Mouse (Mus musculus) hindbrain, embryonic 13.5 days (tissue): Measurements from ENCODE around the gene Cldn20. TPM values are rescaled to one million over a fixed set of nuclear protein-coding genes. Genes with fewer than 3 reads are reported as not detected.

Source experiments
- ATAC-seq: fragments of 200-750 bp; cut with Nextera tagmentation; 2 replicates; pipeline ENCODE4 v1.8.0; 2017; ENCODE audit warnings: moderate TSS enrichment; ENCODE audit not compliant: low FRiP score
- H3K27ac ChIP-seq: fragments of 300-500 bp; sonication (generic); 2 replicates; pipeline ENCODE4 v1.5.1; 2015; ENCODE audit warnings: inconsistent platforms, mild to moderate bottlenecking, moderate library complexity
- H3K27me3 ChIP-seq: fragments of 300-500 bp; sonication (generic); 2 replicates; pipeline ENCODE4 v1.6.1; 2015; ENCODE audit warnings: mild to moderate bottlenecking, inconsistent platforms
- H3K36me3 ChIP-seq: fragments of 300-500 bp; sonication (generic); 2 replicates; pipeline ENCODE4 v1.6.1; 2015; ENCODE audit warnings: mild to moderate bottlenecking, inconsistent platforms
- H3K4me1 ChIP-seq: fragments of 300-500 bp; sonication (generic); replicated peaks from 2 replicates; pipeline ENCODE4 v1.6.1; 2015; ENCODE audit warnings: inconsistent platforms
- H3K4me2 ChIP-seq: fragments of 300-500 bp; sonication (generic); 2 replicates; pipeline ENCODE4 v1.6.1; 2015; ENCODE audit warnings: inconsistent platforms, mild to moderate bottlenecking, moderate library complexity
- H3K4me3 ChIP-seq: fragments of 300-500 bp; sonication (generic); 2 replicates; pipeline ENCODE4 v1.5.1; 2015; ENCODE audit warnings: mild to moderate bottlenecking, inconsistent platforms
- H3K9ac ChIP-seq: fragments of 300-500 bp; sonication (generic); 2 replicates; pipeline ENCODE4 v1.6.1; 2015; ENCODE audit warnings: mild to moderate bottlenecking, inconsistent platforms
- H3K9me3 ChIP-seq: fragments of 300-500 bp; sonication (generic); 2 replicates; pipeline ENCODE4 v1.6.1; 2016; ENCODE audit warnings: inconsistent platforms
- WGBS: fragments of 180-500 bp; shearing (Covaris S2); methylation state at CpG from one replicate; pipeline ENCODE4 v1.1.7; 2015; 5-methylcytosine and 5-hydroxymethylcytosine counted together
- polyA plus RNA-seq: library from polyadenylated mRNA; unstranded; fragments of >200 nt; fragmentation: Nextera tagmentation; extraction: Ambion mirVana; gene quantifications from 2 replicates; pipeline ENCODE4 v1.2.1, GENCODE M21; 2015

The Cldn20 gene
- polyA plus RNA-seq: 0.27 and 0.53 TPM in 2 replicates

DNA sequence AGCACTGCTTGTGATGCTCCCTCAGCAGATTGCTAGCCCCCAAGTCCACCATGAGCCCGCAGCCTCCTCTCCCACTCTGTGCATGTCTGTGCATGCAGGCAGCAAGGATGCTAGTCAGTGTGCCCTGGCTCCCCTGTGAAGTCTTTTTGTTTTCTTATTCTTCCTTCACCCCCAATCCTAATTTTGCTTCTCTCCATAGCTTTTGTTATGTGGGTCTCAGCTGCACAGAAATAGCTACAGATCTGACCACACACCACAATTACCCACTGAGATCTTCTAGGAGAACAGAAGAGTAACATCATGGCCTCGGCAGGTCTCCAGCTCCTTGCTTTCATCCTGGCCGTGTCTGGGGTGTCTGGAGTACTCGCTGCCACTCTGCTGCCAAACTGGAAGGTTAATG is at the start of gene Cldn20:
TSS of gene Cldn20 (plus strand) at position 301 of the 400 bp plus-strand sequence.
- H3K36me3 ChIP-seq: no peaks in the 10 kb centered on the region
- H3K9ac ChIP-seq: no peak within 1 kb of the TSS
- H3K27me3 ChIP-seq: no peaks in the 10 kb centered on the region
- H3K4me1 ChIP-seq: peaks cover 4% of the 10 kb centered on the region; the same call in 1 of the 2 replicates
- WGBS: 91% methylated on average over 4 of the region's 4 CpGs
- H3K27ac ChIP-seq: no peak within 1 kb of the TSS
- H3K4me2 ChIP-seq: no peak within 1 kb of the TSS
- ATAC-seq: no peak
- no peaks in the 10 kb centered on the region for H3K9me3 ChIP-seq
- no peak within 1 kb of the TSS for H3K4me3 ChIP-seq

DNA sequence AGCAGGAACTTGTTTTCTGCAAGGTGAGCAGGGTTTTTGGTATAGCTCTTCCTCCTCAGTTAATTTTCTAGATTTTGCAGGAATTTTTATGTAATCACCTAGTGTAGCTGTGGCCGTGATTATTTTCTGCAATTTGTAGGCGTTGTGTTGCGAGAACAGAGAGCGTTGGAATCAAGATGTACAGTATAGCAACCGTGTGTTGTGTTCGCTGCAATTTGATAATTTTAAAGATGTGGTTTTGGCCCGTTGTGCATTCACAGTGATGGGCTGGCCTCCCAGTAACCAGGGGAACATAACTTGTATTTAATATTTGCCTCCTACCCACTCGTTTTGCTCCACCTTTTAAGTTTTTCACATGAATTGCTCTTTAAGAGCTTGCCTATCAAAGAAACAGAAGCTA is 49.3 kb upstream of the Cldn20 start:
- H3K4me2 ChIP-seq: no peak overlapping the region
- WGBS: 90% methylated on average over 8 of the region's 8 CpGs
- H3K4me3 ChIP-seq: no peak overlapping the region
- H3K27ac ChIP-seq: no peak overlapping the region
- H3K27me3 ChIP-seq: no peaks in the 10 kb centered on the region
- H3K36me3 ChIP-seq: no peaks in the 10 kb centered on the region
- H3K4me1 ChIP-seq: no peaks in the 10 kb centered on the region
- H3K9ac ChIP-seq: no peak overlapping the region
- H3K9me3 ChIP-seq: no peaks in the 10 kb centered on the region
- no peak for ATAC-seq

DNA sequence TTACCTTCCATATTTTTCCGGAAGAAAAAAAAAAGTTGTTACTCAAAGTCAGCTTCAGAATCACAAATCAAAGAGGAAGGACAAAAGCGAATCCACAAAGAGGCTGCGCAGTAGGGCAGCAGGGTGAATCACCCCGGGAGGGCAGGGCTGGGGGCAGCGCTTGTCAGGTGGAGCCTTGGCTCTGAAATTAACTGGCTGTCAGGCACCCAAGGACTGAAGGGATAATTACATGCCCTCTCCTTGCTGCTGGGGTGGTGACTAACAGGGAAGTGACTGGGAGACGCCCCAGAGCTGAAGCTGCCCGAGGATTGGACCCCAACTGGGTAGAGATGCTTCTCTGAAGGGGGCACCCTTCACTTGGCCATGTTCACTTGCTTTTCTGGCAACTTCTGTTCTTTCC is 46.5 kb upstream of the Cldn20 start:
- H3K27me3 ChIP-seq: no peaks in the 10 kb centered on the region
- no peak overlapping the region for H3K27ac ChIP-seq
- no peaks in the 10 kb centered on the region for H3K4me1 ChIP-seq
- WGBS: 77% methylated on average over 7 of the region's 7 CpGs
- no peak overlapping the region for H3K4me3 ChIP-seq
- H3K9me3 ChIP-seq: no peaks in the 10 kb centered on the region
- no peak overlapping the region for H3K4me2 ChIP-seq
- no peak overlapping the region for H3K9ac ChIP-seq
- no peaks in the 10 kb centered on the region for H3K36me3 ChIP-seq
- ATAC-seq: no peak

DNA sequence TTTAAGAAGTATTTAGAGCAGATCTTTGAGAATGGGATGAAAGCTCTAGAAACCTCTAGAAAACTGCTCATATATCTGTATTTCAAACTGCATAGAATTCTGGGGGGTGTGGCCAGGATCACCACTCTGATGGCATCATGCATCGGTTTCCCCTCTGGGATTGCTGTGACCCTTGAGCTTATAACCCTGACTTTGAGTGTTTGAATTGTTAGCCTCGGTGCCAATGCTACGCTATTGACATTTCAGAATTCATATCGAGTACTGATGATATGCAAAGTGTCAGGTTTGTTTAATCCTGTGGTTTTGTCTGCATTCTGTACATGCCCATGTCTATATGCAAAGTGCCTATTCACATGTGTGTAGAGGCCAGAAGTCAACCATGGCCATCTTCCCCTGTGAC is 45.1 kb upstream of the Cldn20 start:
- Histone ChIP-seq H3K36me3 (no peaks in the 10 kb centered on the region), H3K9ac (no peak overlapping the region), H3K4me2 (no peak overlapping the region), H3K27me3 (no peaks in the 10 kb centered on the region), H3K27ac (no peak overlapping the region), H3K9me3 (no peaks in the 10 kb centered on the region), H3K4me1 (no peaks in the 10 kb centered on the region), H3K4me3 (no peak overlapping the region)
- WGBS: 97% methylated on average over 4 of the region's 4 CpGs
- no peak for ATAC-seq

DNA sequence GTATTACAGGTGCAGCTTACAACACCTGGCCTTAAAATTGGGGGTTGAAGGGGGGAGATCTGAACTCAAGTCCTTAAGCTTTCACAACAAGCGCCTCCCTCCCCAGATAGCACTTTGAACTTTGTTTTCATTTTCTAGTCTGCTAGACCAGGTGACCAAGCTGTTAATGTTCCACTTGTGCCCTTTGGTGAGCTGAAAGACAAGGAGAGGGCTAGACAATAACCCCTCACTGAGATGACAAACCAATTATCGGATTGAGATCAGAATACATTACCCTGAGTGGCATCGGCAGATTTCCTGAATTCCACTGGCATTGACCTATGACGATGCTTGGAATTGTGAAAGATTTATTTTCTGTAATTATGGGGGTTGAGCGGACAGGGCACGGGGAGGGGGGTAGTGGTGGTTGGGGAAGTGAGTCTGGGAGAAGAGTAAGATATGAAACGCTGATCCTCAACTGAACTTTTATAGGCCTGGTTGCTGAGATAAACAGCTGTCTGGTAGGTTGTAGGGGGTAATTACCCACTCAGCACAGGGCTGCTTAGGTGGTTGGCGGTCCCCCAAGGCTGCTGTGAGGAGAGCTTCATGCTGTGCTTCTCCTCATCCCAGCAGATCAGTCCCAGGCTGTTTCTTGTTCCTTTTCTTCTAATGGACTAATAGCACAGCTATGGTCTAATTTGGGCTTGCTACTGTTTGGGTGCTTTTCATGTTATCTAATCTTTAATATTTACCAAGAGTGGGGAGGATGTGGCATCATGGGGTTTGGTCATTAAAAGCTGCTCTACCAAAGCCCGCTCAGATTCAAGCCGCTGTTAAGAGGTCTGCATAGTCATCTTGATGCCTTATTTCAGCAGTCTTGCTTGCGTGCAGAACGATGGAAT is 44.4 kb upstream of the Cldn20 start:
- no peaks in the 10 kb centered on the region for H3K9me3 ChIP-seq

DNA sequence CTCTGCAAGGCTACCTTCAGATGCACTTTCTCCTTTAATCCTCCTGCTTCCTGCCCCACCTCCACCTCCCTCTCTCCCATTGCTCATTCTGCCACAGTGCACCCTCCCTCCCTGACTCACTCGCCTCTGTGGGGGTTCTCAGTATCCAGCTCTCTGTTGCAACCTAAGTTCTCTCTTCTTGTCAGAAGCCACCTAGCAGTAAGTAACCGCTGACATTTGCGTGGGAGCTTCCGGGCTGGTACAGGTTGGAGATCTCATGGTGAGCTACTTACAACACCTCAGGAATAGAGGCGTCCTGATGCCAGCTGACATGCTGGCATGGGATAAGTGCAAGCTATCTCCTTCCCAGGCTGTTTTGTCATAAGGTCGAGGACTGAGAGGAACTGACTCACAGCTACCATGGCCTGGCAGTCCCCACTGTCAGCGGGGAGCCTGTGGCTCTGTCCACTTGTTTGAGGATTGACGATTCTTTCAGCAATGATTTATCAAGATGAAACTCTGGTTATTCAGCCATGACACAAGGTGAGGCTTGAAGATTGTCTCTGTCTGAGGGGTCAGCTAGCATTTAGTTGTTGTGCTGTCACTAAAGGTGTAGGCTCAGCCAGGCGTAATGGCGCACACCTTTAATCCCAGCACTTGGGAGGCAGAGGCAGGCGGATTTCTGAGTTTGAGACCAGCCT is 42.0 kb upstream of the Cldn20 start:
- 79% methylated on average over 11 of the region's 11 CpGs for WGBS
- H3K27ac ChIP-seq: no peak overlapping the region
- H3K4me3 ChIP-seq: no peak overlapping the region
- no peaks in the 10 kb centered on the region for H3K4me1 ChIP-seq
- H3K4me2 ChIP-seq: no peak overlapping the region
- H3K9ac ChIP-seq: no peak overlapping the region
- no peaks in the 10 kb centered on the region for H3K27me3 ChIP-seq
- H3K9me3 ChIP-seq: no peaks in the 10 kb centered on the region
- ATAC-seq: no peak
- no peaks in the 10 kb centered on the region for H3K36me3 ChIP-seq

More for the DNA sequence above, 44.4 kb upstream of the Cldn20 start:
- Histone ChIP-seq H3K36me3 (no peaks in the 10 kb centered on the region), H3K9ac (no peak overlapping the region), H3K4me3 (no peak overlapping the region), H3K27me3 (no peaks in the 10 kb centered on the region), H3K27ac (no peak overlapping the region), H3K4me1 (no peaks in the 10 kb centered on the region), H3K4me2 (no peak overlapping the region)
- 82% methylated on average over 12 of the region's 12 CpGs for WGBS
- no peak for ATAC-seq

DNA sequence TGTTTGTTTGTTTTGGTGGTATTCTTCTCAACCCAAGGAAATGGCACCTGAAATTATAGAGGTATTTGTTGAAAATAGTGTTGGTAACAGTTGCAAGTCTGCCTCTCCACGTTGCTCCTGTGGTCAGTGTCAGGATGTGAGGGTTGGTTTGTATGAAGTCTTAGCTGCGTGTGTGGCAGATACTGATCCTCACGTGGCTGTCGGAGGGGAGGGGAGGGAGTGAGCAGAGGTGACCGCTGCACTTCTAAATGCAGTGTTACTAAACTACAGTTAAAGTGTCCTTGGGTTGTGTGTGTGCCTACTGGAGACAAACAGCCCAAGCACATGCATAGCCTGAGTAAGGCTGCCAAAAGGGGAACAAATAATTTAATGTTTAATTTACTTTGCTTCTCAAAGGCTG is 41.3 kb upstream of the Cldn20 start:
- H3K4me2 ChIP-seq: no peak overlapping the region
- no peaks in the 10 kb centered on the region for H3K27me3 ChIP-seq
- H3K4me3 ChIP-seq: no peak overlapping the region
- 74% methylated on average over 5 of the region's 5 CpGs for WGBS
- no peaks in the 10 kb centered on the region for H3K4me1 ChIP-seq
- H3K9me3 ChIP-seq: no peaks in the 10 kb centered on the region
- H3K27ac ChIP-seq: no peak overlapping the region
- ATAC-seq: no peak
- no peak overlapping the region for H3K9ac ChIP-seq
- H3K36me3 ChIP-seq: no peaks in the 10 kb centered on the region

DNA sequence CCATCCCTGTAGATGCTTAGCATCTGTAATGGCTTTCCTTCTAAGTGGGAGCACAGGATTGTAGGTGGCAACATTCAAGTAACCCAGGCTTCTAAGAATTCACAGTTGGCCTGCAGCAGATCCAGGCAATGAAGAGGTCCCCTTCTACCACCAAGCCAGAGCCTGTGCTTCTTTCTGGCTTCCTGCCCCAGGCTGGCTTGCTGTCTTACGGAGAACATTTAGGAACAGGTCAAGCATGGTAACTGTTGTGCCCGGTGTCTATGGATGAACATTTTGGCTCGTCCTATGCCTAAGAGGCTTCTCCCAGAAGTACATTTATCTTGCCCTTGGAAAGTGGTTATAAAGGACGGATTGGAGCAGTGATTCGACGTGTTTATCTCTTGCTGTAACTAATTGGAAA is 40.7 kb upstream of the Cldn20 start:
- H3K27ac ChIP-seq: no peak overlapping the region
- H3K4me1 ChIP-seq: no peaks in the 10 kb centered on the region
- H3K4me3 ChIP-seq: no peak overlapping the region
- no peak overlapping the region for H3K4me2 ChIP-seq
- no peaks in the 10 kb centered on the region for H3K27me3 ChIP-seq
- 80% methylated on average over 6 of the region's 6 CpGs for WGBS
- H3K9me3 ChIP-seq: no peaks in the 10 kb centered on the region
- no peaks in the 10 kb centered on the region for H3K36me3 ChIP-seq
- no peak overlapping the region for H3K9ac ChIP-seq
- no peak for ATAC-seq

DNA sequence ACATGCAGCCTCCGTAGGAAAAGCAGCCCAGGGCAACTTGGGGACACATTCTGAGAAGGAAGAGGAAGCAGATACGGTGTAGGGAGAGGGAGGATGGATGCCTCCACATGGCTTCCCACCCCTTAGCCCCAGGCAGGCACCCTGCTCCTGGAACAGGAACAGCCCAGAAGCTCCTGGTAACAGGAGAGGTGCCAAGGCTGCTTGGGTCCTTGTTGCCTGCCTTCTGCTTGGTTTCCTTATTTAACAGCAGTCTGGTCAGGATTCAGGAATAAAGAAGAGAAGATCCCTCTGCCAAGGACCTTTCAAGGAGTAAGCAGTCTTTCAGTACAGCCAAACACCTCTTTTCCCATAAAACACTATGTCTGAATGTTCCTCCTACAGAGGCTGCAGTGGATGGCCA is 36.8 kb upstream of the Cldn20 start:
- Histone ChIP-seq H3K9me3 (no peaks in the 10 kb centered on the region), H3K27me3 (no peaks in the 10 kb centered on the region), H3K4me1 (no peaks in the 10 kb centered on the region), H3K27ac (no peak overlapping the region), H3K4me2 (no peak overlapping the region), H3K36me3 (no peaks in the 10 kb centered on the region), H3K4me3 (no peak overlapping the region), H3K9ac (no peak overlapping the region)
- ATAC-seq: no peak
- WGBS: 75% methylated on average over 2 of the region's 2 CpGs

DNA sequence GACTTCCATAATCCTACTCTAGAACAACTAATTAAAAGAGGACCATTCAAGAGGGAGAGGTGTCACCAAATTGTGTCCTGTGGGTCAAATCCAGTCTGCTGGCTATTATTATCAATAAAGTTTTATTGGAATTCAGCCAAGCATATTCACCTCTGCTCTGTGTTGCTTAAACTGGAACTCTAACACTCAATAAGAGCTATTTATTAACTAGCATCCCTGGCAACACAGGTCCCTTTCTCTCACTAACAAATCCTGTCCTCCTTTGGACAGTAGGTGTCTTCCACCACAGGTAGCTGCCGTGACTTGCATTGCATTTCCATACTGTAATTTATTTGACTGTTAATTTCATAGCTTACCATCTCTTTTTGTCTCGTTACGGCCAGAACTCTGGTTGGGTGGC is 36.3 kb upstream of the Cldn20 start:
- no peaks in the 10 kb centered on the region for H3K27me3 ChIP-seq
- no peak overlapping the region for H3K4me3 ChIP-seq
- H3K27ac ChIP-seq: no peak overlapping the region
- ATAC-seq: no peak
- H3K9me3 ChIP-seq: no peaks in the 10 kb centered on the region
- H3K36me3 ChIP-seq: no peaks in the 10 kb centered on the region
- no peak overlapping the region for H3K4me2 ChIP-seq
- no peaks in the 10 kb centered on the region for H3K4me1 ChIP-seq
- H3K9ac ChIP-seq: no peak overlapping the region
- WGBS: 94% methylated on average over 3 of the region's 3 CpGs

DNA sequence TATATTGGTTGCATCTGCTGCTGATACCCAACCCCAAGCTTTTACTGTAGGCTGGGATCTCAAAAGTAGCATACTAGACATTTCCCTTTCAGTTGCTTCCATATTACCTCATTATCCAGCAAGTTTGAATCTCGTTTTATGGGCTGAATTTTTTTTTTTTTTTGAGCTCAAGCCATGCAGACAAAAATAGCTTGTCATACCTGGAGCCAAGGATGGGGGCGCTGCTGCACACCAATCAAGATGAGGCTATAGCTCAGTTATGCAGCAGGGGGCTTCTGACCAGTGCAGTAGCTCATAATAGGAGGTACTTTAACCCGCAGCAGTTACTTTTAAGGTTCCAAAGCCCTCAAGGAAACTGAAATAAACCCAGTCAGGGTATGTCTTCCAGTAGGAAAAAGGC is 34.3 kb upstream of the Cldn20 start:
- no peak for ATAC-seq
- Histone ChIP-seq H3K27ac (no peak overlapping the region), H3K27me3 (no peaks in the 10 kb centered on the region), H3K36me3 (no peaks in the 10 kb centered on the region), H3K9me3 (no peaks in the 10 kb centered on the region), H3K9ac (no peak overlapping the region), H3K4me3 (no peak overlapping the region), H3K4me1 (no peaks in the 10 kb centered on the region), H3K4me2 (no peak overlapping the region)
- 22% methylated on average over 3 of the region's 3 CpGs for whole genome bisulfite sequencing

DNA sequence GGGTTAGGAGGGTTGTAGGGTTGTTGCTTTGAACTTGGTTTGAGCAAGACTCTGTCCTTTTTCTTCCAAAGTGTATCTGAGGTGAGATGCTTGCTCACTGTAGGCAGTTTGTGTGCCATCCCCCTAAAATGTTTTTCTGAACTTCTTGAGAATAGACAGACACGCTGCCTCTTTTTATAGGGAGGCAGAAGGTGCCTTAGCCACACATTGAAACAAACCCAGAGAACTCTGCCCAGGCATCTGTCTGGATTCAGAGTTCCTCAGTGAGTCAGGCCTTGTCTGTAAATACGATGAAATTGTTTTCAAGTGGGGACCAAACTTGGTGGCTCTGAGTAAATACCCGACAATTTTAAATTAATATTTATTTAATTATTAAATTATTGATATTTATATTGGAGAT is 33.8 kb upstream of the Cldn20 start:
- Histone ChIP-seq H3K4me2 (no peak overlapping the region), H3K9me3 (no peaks in the 10 kb centered on the region), H3K4me3 (no peak overlapping the region), H3K4me1 (no peaks in the 10 kb centered on the region), H3K27ac (no peak overlapping the region), H3K36me3 (no peaks in the 10 kb centered on the region), H3K27me3 (no peaks in the 10 kb centered on the region), H3K9ac (no peak overlapping the region)
- no peak for ATAC-seq
- WGBS: 95% methylated on average over 3 of the region's 3 CpGs

DNA sequence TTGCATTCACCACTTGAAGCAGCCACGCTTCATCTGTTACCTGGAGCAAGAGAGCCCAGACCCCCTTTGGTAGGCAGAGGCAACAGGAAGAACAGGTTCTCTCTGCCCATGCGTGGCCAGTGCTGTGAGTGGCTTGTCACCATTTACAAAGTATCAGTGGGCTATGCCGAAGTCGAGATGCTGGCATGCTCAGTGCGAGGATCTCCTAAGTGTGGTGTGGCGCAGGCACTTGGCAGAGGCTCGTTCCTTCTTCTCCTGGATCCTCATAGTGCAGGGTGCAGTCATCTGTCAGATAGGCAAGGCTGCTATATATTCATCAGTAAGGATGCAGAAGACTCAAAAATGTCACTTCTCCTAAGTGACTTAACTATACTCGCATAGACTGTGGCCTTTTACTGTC is 32.9 kb upstream of the Cldn20 start:
- H3K4me3 ChIP-seq: no peak overlapping the region
- no peak overlapping the region for H3K27ac ChIP-seq
- no peaks in the 10 kb centered on the region for H3K9me3 ChIP-seq
- H3K9ac ChIP-seq: no peak overlapping the region
- H3K4me1 ChIP-seq: no peaks in the 10 kb centered on the region
- WGBS: 91% methylated on average over 8 of the region's 8 CpGs
- H3K36me3 ChIP-seq: no peaks in the 10 kb centered on the region
- ATAC-seq: no peak
- H3K27me3 ChIP-seq: no peaks in the 10 kb centered on the region
- no peak overlapping the region for H3K4me2 ChIP-seq
